Mouse (Mus musculus): ENCODE results near the gene 0610040J01Rik. TPM values are rescaled to one million over a fixed set of nuclear protein-coding genes. Genes with fewer than 3 reads are reported as not detected.

Gene 0610040J01Rik
- total and polyA plus RNA-seq, 3 experiments = not detected

- Histone ChIP-seq H3K4me2 (ENCODE audit: insufficient read depth, low read depth, poor library complexity, severe bottlenecking) (no peak overlapping the region), H3K27me3 (replicated peaks) (no peaks in the 10 kb centered on the region), H3K4me3 (replicated peaks in 1 of 3; ENCODE audit: low read depth in 2 of 3, low read length in 2 of 3, poor library complexity in 1 of 3) (no peak overlapping the region), H3K79me2 (replicated peaks; ENCODE audit: control insufficient read depth, extremely low read depth, insufficient read depth, poor library complexity, severe bottlenecking) (no peaks in the 10 kb centered on the region), H3K9me3 (replicated peaks; ENCODE audit: low read length) (no peaks in the 10 kb centered on the region), H3K36me3 (replicated peaks in 1 of 2; ENCODE audit: control insufficient read depth in 1 of 2, insufficient read depth in 1 of 2, low read length in 1 of 2) (no peaks in the 10 kb centered on the region), H3K27ac (ENCODE audit: insufficient read depth, low read depth) (no peak overlapping the region), H3K9ac (ENCODE audit: insufficient read depth, low read depth) (no peak overlapping the region), H3K4me1 (ENCODE audit: control insufficient read depth in 1 of 2, insufficient read depth in 2 of 2) (no peaks in the 10 kb centered on the region; a peak in 1 of 4 replicates)
- TF ChIP-seq MAFK (IDR thresholded peaks at IDR 0.05; ENCODE audit: insufficient replicate concordance, low read length) (no peak), MAZ (IDR thresholded peaks at IDR 0.05; ENCODE audit: low read depth, low read length) (no peak), POLR2A (IDR thresholded peaks at IDR 0.05; ENCODE audit: low read depth, low read length) (no peak), ZNF384 (IDR thresholded peaks at IDR 0.05; ENCODE audit: low read depth, low read length) (no peak), JUN (IDR thresholded peaks at IDR 0.05; ENCODE audit: insufficient read depth, low read depth, low read length) (no peak)
- no peak for DNase-seq (ENCODE audit: extremely low read depth)
- in situ Hi-C loops (cut with MboI; ENCODE audit: low pct_ligation_motif_present, low pct_unique_long_range_greater_than_20kb, low sequenced_read_pairs) (no loop called here), dilution Hi-C loops (cut with MboI; ENCODE audit: extremely low pct_ligation_motif_present, extremely low pct_unique_long_range_greater_than_20kb, low sequenced_read_pairs) (no loop called here)
Measured at GRCm38 (mm10) chr5:63837851-63838250, 25.7 kb downstream of the 0610040J01Rik start.

GRCm38 (mm10) chr5:63839801-63840416 is 27.7 kb downstream of the 0610040J01Rik start:
- H3K9ac ChIP-seq (ENCODE audit: insufficient read depth, low read depth) = no peak overlapping the region
- H3K4me2 ChIP-seq (ENCODE audit: insufficient read depth, low read depth, poor library complexity, severe bottlenecking) = no peak overlapping the region
- no peak for TF ChIP-seq JUND (conservative IDR thresholded peaks at IDR 0.05; ENCODE audit: low read depth, low read length)
- TF ChIP-seq CHD1 (IDR thresholded peaks at IDR 0.05; ENCODE audit: low read depth, low read length) = no peak
- TF ChIP-seq TCF12 (IDR thresholded peaks at IDR 0.05; ENCODE audit: low read depth, low read length) = no peak
- no peak for TF ChIP-seq PAX5 (IDR thresholded peaks at IDR 0.05; ENCODE audit: low read length)
- no peak for TF ChIP-seq SIN3A (IDR thresholded peaks at IDR 0.05; ENCODE audit: low read length)
- no peak for TF ChIP-seq MAFK (IDR thresholded peaks at IDR 0.05; ENCODE audit: insufficient replicate concordance, low read length)
- TF ChIP-seq MYC (IDR thresholded peaks at IDR 0.05; ENCODE audit: low read depth, low read length) = no peak
- no peak for TF ChIP-seq MEF2A (IDR thresholded peaks at IDR 0.05; ENCODE audit: borderline replicate concordance, low read depth, low read length)
- TF ChIP-seq E2F4 (IDR thresholded peaks at IDR 0.05; ENCODE audit: insufficient replicate concordance, low read depth, low read length) = no peak
- no peaks in the 10 kb centered on the region for H3K79me2 ChIP-seq (replicated peaks; ENCODE audit: control insufficient read depth, extremely low read depth, insufficient read depth, poor library complexity, severe bottlenecking)
- no peaks in the 10 kb centered on the region for H3K27me3 ChIP-seq (replicated peaks)
- H3K4me3 ChIP-seq (replicated peaks in 1 of 3; ENCODE audit: low read depth in 2 of 3, low read length in 2 of 3, poor library complexity in 1 of 3) = no peak overlapping the region
- in situ Hi-C loops (cut with MboI; ENCODE audit: low pct_ligation_motif_present, low pct_unique_long_range_greater_than_20kb, low sequenced_read_pairs) = no loop called here
- no peaks in the 10 kb centered on the region; a peak in 1 of 4 replicates for H3K4me1 ChIP-seq (ENCODE audit: control insufficient read depth in 1 of 2, insufficient read depth in 2 of 2)
- peaks cover under 1% of the 10 kb centered on the region for H3K9me3 ChIP-seq (replicated peaks; ENCODE audit: low read length)
- DNase-seq (ENCODE audit: extremely low read depth) = no peak
- no peaks in the 10 kb centered on the region for H3K36me3 ChIP-seq (replicated peaks in 1 of 2; ENCODE audit: control insufficient read depth in 1 of 2, insufficient read depth in 1 of 2, low read length in 1 of 2)
- dilution Hi-C loops (cut with MboI; ENCODE audit: extremely low pct_ligation_motif_present, extremely low pct_unique_long_range_greater_than_20kb, low sequenced_read_pairs) = no loop called here
- H3K27ac ChIP-seq (ENCODE audit: insufficient read depth, low read depth) = no peak overlapping the region

- Histone ChIP-seq H3K4me2 (ENCODE audit: insufficient read depth, low read depth, poor library complexity, severe bottlenecking) (no peak overlapping the region), H3K79me2 (replicated peaks; ENCODE audit: control insufficient read depth, extremely low read depth, insufficient read depth, poor library complexity, severe bottlenecking) (no peaks in the 10 kb centered on the region), H3K27ac (ENCODE audit: insufficient read depth, low read depth) (no peak overlapping the region), H3K9me3 (replicated peaks; ENCODE audit: low read length) (peaks cover 6% of the 10 kb centered on the region), H3K36me3 (replicated peaks in 1 of 2; ENCODE audit: control insufficient read depth in 1 of 2, insufficient read depth in 1 of 2, low read length in 1 of 2) (no peaks in the 10 kb centered on the region), H3K4me1 (ENCODE audit: control insufficient read depth in 1 of 2, insufficient read depth in 2 of 2) (no peaks in the 10 kb centered on the region), H3K4me3 (replicated peaks in 1 of 3; ENCODE audit: low read depth in 2 of 3, low read length in 2 of 3, poor library complexity in 1 of 3) (no peak overlapping the region), H3K27me3 (replicated peaks) (no peaks in the 10 kb centered on the region), H3K9ac (ENCODE audit: insufficient read depth, low read depth) (no peak overlapping the region)
- dilution Hi-C loops (cut with MboI; ENCODE audit: extremely low pct_ligation_motif_present, extremely low pct_unique_long_range_greater_than_20kb, low sequenced_read_pairs) = no loop called here
- no peak for TF ChIP-seq SMC3 (IDR thresholded peaks at IDR 0.05; ENCODE audit: low read depth, low read length)
- no peak for TF ChIP-seq MAX (IDR thresholded peaks at IDR 0.05; ENCODE audit: low read length)
- no peak for TF ChIP-seq KAT2A (IDR thresholded peaks at IDR 0.05; ENCODE audit: insufficient replicate concordance, low read length)
- no peak for TF ChIP-seq GABPA (IDR thresholded peaks at IDR 0.05; ENCODE audit: insufficient replicate concordance, low read depth, low read length)
- TF ChIP-seq ZNF384 (IDR thresholded peaks at IDR 0.05; ENCODE audit: low read depth, low read length) = no peak
- in situ Hi-C loops (cut with MboI; ENCODE audit: low pct_ligation_motif_present, low pct_unique_long_range_greater_than_20kb, low sequenced_read_pairs) = no loop called here
- DNase-seq (ENCODE audit: extremely low read depth) = no peak
Measured at GRCm38 (mm10) chr5:63847080-63847479, 34.9 kb downstream of the 0610040J01Rik start.

All from CH12.LX (cell line).